ENCODE assay signal across 29 mouse cellular contexts in the genomic region with DNA sequence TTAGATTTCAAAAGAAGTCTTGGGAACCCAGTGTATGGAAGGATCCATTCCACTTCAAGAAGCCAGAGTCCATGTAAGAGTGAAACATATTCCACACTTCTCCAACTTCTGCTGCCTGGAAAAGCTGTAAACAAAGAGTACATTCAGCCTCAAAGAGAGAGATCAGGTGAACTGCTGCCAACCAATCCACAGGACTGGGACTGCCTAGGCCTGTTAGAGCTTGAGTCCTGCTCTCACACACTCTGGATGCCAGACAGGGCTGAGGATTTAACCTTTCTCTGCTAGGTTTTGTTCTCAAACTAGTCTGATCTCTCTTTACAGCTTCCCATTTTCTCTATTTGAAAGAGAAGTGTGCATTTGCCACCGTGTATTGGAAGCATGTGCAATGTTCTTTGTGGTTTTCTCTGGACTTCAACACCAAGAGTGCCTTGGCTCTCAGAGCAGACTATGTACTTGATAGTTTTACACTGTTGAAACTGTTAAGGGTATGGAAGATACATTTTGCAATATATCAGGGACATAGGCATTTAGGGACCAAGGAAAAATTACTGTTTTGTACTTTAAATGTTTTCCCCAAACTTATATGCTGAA. TPM values are rescaled to one million over a fixed set of nuclear protein-coding genes. Genes with fewer than 3 reads are reported as not detected.
DNase-seq lines count a peak whose midpoint lies in the region; ATAC-seq and TF ChIP-seq lines count a peak whose summit lies in the region.
"Had no signal": no experiment of that assay in that cellular context is flagged by ENCODE, and none has a peak within 500 bp of the region (broad histone marks: within the 10 kb centered on the region; RNA-seq: fewer than 3 reads in every experiment).

No protein-coding gene starts in this region.

- H3K27me3 ChIP-seq in limb, embryonic 15.5 days = no peaks in the 10 kb centered on the region
- H3K27me3 ChIP-seq in stomach, postnatal 0 days (ENCODE audit: control insufficient read depth, insufficient read depth, low read length) = no peaks in the 10 kb centered on the region
- no peaks in the 10 kb centered on the region for H3K27me3 ChIP-seq in midbrain, embryonic 15.5 days (replicated peaks)
- H3K27me3 ChIP-seq: heart, embryonic 12.5 days; neural tube, embryonic 13.5 days had no signal

- 49% methylated on average over 1 of the region's 1 CpGs for WGBS in limb, embryonic 15.5 days
- WGBS in stomach, postnatal 0 days = 63% methylated on average over 1 of the region's 1 CpGs
- WGBS in midbrain, embryonic 15.5 days = 67% methylated on average over 1 of the region's 1 CpGs

- no peaks in the 10 kb centered on the region for H3K36me3 ChIP-seq in limb, embryonic 15.5 days
- H3K36me3 ChIP-seq in stomach, postnatal 0 days (ENCODE audit: control insufficient read depth, insufficient read depth, low read length) = no peaks in the 10 kb centered on the region
- no peaks in the 10 kb centered on the region for H3K36me3 ChIP-seq in midbrain, embryonic 15.5 days (replicated peaks)
- H3K36me3 ChIP-seq: heart, embryonic 12.5 days; neural tube, embryonic 13.5 days had no signal

- no peak for TF ChIP-seq EP300 in stomach, postnatal 0 days (optimal IDR thresholded peaks at IDR 0.05)

- TF ChIP-seq CTCF in brain, embryonic 14.5 days (IDR thresholded peaks at IDR 0.05; ENCODE audit: borderline replicate concordance, extremely low read depth, insufficient read depth, insufficient read length) = no peak
- TF ChIP-seq CTCF in stomach, postnatal 0 days (IDR thresholded peaks at IDR 0.05; ENCODE audit: low read depth) = no peak

- H3K4me1 ChIP-seq in limb, embryonic 15.5 days = no peaks in the 10 kb centered on the region
- H3K4me1 ChIP-seq in stomach, postnatal 0 days (replicated peaks; ENCODE audit: control insufficient read depth, insufficient read depth) = no peaks in the 10 kb centered on the region
- H3K4me1 ChIP-seq in midbrain, embryonic 15.5 days = no peaks in the 10 kb centered on the region
- H3K4me1 ChIP-seq: heart, embryonic 12.5 days; neural tube, embryonic 13.5 days had no signal

- no peak overlapping the region for H3K4me3 ChIP-seq in limb, embryonic 15.5 days
- no peak overlapping the region for H3K4me3 ChIP-seq in stomach, postnatal 0 days (ENCODE audit: low read depth, low read length)
- no peak overlapping the region for H3K4me3 ChIP-seq in midbrain, embryonic 15.5 days
- H3K4me3 ChIP-seq: heart, embryonic 12.5 days; myocyte; neural tube, embryonic 13.5 days had no signal

- peak; percentile 23 for DNase-seq in heart, adult 11 months
- no peak for DNase-seq in heart, postnatal 10 days
- DNase-seq in brain, embryonic 14.5 days (ENCODE audit: low read depth) = peak; percentile 24
- DNase-seq in stomach, postnatal 0 days (ENCODE audit: low spot score) = no peak
- DNase-seq: adrenal gland, postnatal 25 days; cerebellum, adult 11-12 months; cerebellum, postnatal 14 days; heart, adult 18-20 months; heart, postnatal 14 days; kidney, postnatal 25 days; liver, postnatal 0 days; lung, postnatal 36 days; retina, postnatal 1 day had no signal

- H3K4me2 ChIP-seq in limb, embryonic 15.5 days = no peak overlapping the region
- no peak overlapping the region for H3K4me2 ChIP-seq in stomach, postnatal 0 days (replicated peaks; ENCODE audit: low read depth)
- no peak overlapping the region for H3K4me2 ChIP-seq in midbrain, embryonic 15.5 days
- H3K4me2 ChIP-seq: heart, embryonic 12.5 days; neural tube, embryonic 13.5 days had no signal

- H3K27ac ChIP-seq in limb, embryonic 15.5 days = peak overlapping the region; percentile 47
- H3K27ac ChIP-seq in stomach, postnatal 0 days (replicated peaks) = peak overlapping the region; percentile 63
- H3K27ac ChIP-seq in midbrain, embryonic 15.5 days = no peak overlapping the region
- H3K27ac ChIP-seq: hindbrain, postnatal 0 days; neural tube, embryonic 13.5 days had no signal

- H3K9me3 ChIP-seq in limb, embryonic 15.5 days = no peaks in the 10 kb centered on the region
- no peaks in the 10 kb centered on the region for H3K9me3 ChIP-seq in stomach, postnatal 0 days (ENCODE audit: control insufficient read depth, low read length)
- H3K9me3 ChIP-seq in midbrain, embryonic 15.5 days = no peaks in the 10 kb centered on the region
- H3K9me3 ChIP-seq: heart, embryonic 12.5 days had no signal

- TF ChIP-seq POLR2A in brain, embryonic 14.5 days (IDR thresholded peaks at IDR 0.05; ENCODE audit: borderline replicate concordance, extremely low read depth, insufficient read depth, insufficient read length, poor library complexity, severe bottlenecking) = no peak

- ATAC-seq in limb, embryonic 15.5 days (ENCODE audit: insufficient number of reproducible peaks, low FRiP score, low TSS enrichment, low read depth) = no peak
- ATAC-seq in stomach, postnatal 0 days (ENCODE audit: low FRiP score, low TSS enrichment) = no peak
- no peak for ATAC-seq in cerebellum, adult (ENCODE audit: insufficient number of reproducible peaks, low FRiP score, low TSS enrichment)
- no peak for ATAC-seq in midbrain, embryonic 15.5 days (replicated peaks)
- ATAC-seq: CD4-positive, CD25-positive, alpha-beta regulatory T cell, adult 4 months; hindbrain, postnatal 0 days; intestine, embryonic 16.5 days; liver, postnatal 0 days; midbrain, embryonic 16.5 days had no signal

- intact Hi-C loops in heart, postnatal 10 days (cut with DNase I) = no loop called here

- H3K9ac ChIP-seq in limb, embryonic 15.5 days = no peak overlapping the region
- H3K9ac ChIP-seq in stomach, postnatal 0 days (ENCODE audit: low read length) = no peak overlapping the region
- H3K9ac ChIP-seq in midbrain, embryonic 15.5 days = no peak overlapping the region
- H3K9ac ChIP-seq: heart, embryonic 12.5 days; liver, postnatal 0 days; neural tube, embryonic 13.5 days had no signal

RNA-seq across cellular contexts. Expression of a gene that starts 10.9 kb away (rescaled TPM):
- total RNA-seq in heart, postnatal 10 days (2021) = not detected
- 0.98 and 3.3 TPM in 2 replicates for polyA plus RNA-seq in brain, embryonic 14.5 days (2012; rRNA removed)
- polyA plus RNA-seq in limb, embryonic 15.5 days (2015; fragmentation: Nextera tagmentation; extraction: Ambion mirVana) = 1.1 and 1.3 TPM in 2 replicates
- polyA plus RNA-seq in stomach, postnatal 0 days (2015; fragmentation: Nextera tagmentation; extraction: Ambion mirVana) = 1.3 and 2.0 TPM in 2 replicates
- 2.0 and 2.7 TPM in 2 replicates for polyA plus RNA-seq in midbrain, embryonic 15.5 days (2015; fragmentation: Nextera tagmentation; extraction: Ambion mirVana)
- total RNA-seq: gastrocnemius, adult 8-10 months; heart, adult 18-20 months; heart, postnatal 14 days had no signal
- polyA plus RNA-seq: CD4-positive, CD25-positive, alpha-beta regulatory T cell, adult 4 months; heart, embryonic 12.5 days; kidney, embryonic 14.5 days; liver, adult 2 months; liver, postnatal 0 days had no signal

RNA-seq across cellular contexts. Expression of a gene that starts 40.3 kb away (rescaled TPM):
- total RNA-seq in heart, postnatal 10 days (2021) = under 1 TPM; 0.10 to 0.43 TPM
- 0.14 and 0.15 TPM in 2 replicates for polyA plus RNA-seq in brain, embryonic 14.5 days (2012; rRNA removed)
- polyA plus RNA-seq in limb, embryonic 15.5 days (2015; fragmentation: Nextera tagmentation; extraction: Ambion mirVana) = 0.49 and 0.62 TPM in 2 replicates
- 2.7 and 4.9 TPM in 2 replicates for polyA plus RNA-seq in stomach, postnatal 0 days (2015; fragmentation: Nextera tagmentation; extraction: Ambion mirVana)
- polyA plus RNA-seq in midbrain, embryonic 15.5 days (2015; fragmentation: Nextera tagmentation; extraction: Ambion mirVana) = 0.23 and 0.36 TPM in 2 replicates
- total RNA-seq: adrenal gland, postnatal 25 days; gastrocnemius, adult 8-10 months; hindbrain, postnatal 0 days; layer of hippocampus, adult 8-10 months; left cerebral cortex, adult 18-20 months; left cerebral cortex, postnatal 36 days; liver, adult 2 months had no signal
- polyA plus RNA-seq: kidney, embryonic 14.5 days had no signal

Comparison
In these comparisons a context has a peak if more than half of its experiments do, and no peak if none do; other contexts are left out.
1. DNase-seq: peak in heart, adult 11 months (single experiment) and brain, embryonic 14.5 days (single experiment); none in heart, postnatal 10 days (0 of 2) and stomach, postnatal 0 days (single experiment).